Mouse (Mus musculus) C2C12 (cell line): ENCODE data around the gene Itpr1. TPM values are rescaled to one million over a fixed set of nuclear protein-coding genes. Genes with fewer than 3 reads are reported as not detected.

Experiments
- H3K27me3 ChIP-seq: one replicate; pipeline ENCODE4 v1.6.1; 2011; ENCODE audit not compliant: control insufficient read depth, insufficient read depth, insufficient read length
- H3K36me3 ChIP-seq: one replicate; pipeline ENCODE4 v1.6.1; 2011; ENCODE audit not compliant: control insufficient read depth, insufficient read depth
- H3K4me3 ChIP-seq: one replicate; pipeline ENCODE4 v1.5.1; 2011; ENCODE audit warnings: mild to moderate bottlenecking, control low read depth; ENCODE audit not compliant: poor library complexity, insufficient read depth, severe bottlenecking
- H3K79me2 ChIP-seq: one replicate; pipeline ENCODE4 v1.6.1; 2011; ENCODE audit not compliant: control insufficient read depth, insufficient read depth
- H3K79me3 ChIP-seq: one replicate; pipeline ENCODE4 v1.6.1; 2011; ENCODE audit warnings: low read depth, control low read depth
- H3ac ChIP-seq: one replicate; pipeline ENCODE3; 2011; ENCODE audit warnings: low read depth; ENCODE audit not compliant: control insufficient read depth, insufficient read length
- CEBPB ChIP-seq: IDR thresholded peaks from one replicate; pipeline ENCODE4 v1.6.1; 2011; ENCODE audit warnings: low read depth, mild to moderate bottlenecking, control low read depth, moderate library complexity
- CTCF ChIP-seq: IDR thresholded peaks from one replicate; pipeline ENCODE4 v1.5.1; 2011; ENCODE audit not compliant: control insufficient read depth, insufficient read depth, insufficient read length
- FOSL1 ChIP-seq: IDR thresholded peaks from one replicate; pipeline ENCODE4 v1.8.0; 2011; ENCODE audit warnings: mild to moderate bottlenecking, low read length; ENCODE audit not compliant: poor library complexity, insufficient read depth, severe bottlenecking
- MAX ChIP-seq: IDR thresholded peaks from one replicate; pipeline ENCODE4 v1.6.1; 2011; ENCODE audit warnings: mild to moderate bottlenecking, control low read depth
- MYOD1 ChIP-seq: IDR thresholded peaks from one replicate; pipeline ENCODE4 v1.6.1; 2011; ENCODE audit warnings: low read depth; ENCODE audit not compliant: control insufficient read depth, insufficient read length
- MYOG ChIP-seq: IDR thresholded peaks from one replicate; pipeline ENCODE4 v1.6.1; 2011; ENCODE audit not compliant: control insufficient read depth, insufficient read length; ENCODE audit errors: extremely low read depth
- USF1 ChIP-seq: IDR thresholded peaks from one replicate; pipeline ENCODE4 v1.6.1; 2011; ENCODE audit warnings: low read depth, mild to moderate bottlenecking, control low read depth, moderate library complexity
- polyA plus RNA-seq: library from polyadenylated mRNA; unstranded; fragments of >200 nt; fragmentation: generic; extraction: Trizol; gene quantifications from one replicate; pipeline ENCODE4 v1.2.1, GENCODE M21; 2012; ENCODE audit warnings: missing spikeins

Itpr1 gene
- polyA plus RNA-seq, 1 experiment: 4.9 TPM

DNA sequence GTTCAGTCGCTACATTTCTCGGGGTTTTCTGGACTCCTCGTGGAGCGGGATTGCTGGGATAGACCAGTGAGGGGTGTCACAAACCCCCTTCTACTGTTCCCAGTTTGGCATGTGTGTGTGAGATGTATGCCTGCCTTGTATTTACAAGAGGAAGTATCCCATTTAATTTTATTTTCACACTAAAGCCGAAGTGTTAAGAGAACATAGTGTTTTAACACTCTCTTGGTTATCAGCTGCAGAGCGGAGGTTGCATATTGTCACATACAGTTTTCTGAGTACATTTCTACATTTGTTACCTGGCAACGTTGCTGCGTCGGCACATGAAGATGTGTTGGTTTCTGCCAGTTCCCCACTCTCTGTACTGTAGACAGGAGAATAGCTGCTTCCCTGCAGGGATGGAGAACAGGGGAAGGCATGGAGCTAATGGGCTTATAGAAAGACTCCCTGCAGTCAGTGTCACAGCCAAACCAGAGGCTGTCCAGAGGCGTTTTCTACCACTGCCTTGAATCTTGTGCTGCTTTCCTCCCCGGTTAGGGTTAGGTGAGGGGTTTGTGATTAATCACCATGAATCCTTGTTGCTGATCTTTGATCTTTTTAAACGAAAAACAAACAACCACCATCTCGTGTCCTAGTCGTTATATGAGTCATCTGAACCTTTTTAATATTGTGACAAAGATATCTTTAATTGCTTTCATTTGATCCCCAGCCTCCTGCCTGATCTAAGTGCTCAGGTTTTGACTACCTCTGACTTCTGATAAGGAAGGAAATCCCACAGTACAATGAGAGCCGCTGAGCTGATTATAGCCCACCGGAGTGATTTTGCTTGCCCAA, 241.4 kb downstream of the Itpr1 start:
- TF ChIP-seq USF1: no peak
- no peak for TF ChIP-seq CTCF
- no peak for TF ChIP-seq CEBPB
- Histone ChIP-seq H3K27me3 (no peaks in the 10 kb centered on the region), H3K79me2 (no peaks in the 10 kb centered on the region), H3K79me3 (no peaks in the 10 kb centered on the region), H3K36me3 (no peaks in the 10 kb centered on the region), H3K4me3 (no peak overlapping the region), H3ac (no peak overlapping the region)

DNA sequence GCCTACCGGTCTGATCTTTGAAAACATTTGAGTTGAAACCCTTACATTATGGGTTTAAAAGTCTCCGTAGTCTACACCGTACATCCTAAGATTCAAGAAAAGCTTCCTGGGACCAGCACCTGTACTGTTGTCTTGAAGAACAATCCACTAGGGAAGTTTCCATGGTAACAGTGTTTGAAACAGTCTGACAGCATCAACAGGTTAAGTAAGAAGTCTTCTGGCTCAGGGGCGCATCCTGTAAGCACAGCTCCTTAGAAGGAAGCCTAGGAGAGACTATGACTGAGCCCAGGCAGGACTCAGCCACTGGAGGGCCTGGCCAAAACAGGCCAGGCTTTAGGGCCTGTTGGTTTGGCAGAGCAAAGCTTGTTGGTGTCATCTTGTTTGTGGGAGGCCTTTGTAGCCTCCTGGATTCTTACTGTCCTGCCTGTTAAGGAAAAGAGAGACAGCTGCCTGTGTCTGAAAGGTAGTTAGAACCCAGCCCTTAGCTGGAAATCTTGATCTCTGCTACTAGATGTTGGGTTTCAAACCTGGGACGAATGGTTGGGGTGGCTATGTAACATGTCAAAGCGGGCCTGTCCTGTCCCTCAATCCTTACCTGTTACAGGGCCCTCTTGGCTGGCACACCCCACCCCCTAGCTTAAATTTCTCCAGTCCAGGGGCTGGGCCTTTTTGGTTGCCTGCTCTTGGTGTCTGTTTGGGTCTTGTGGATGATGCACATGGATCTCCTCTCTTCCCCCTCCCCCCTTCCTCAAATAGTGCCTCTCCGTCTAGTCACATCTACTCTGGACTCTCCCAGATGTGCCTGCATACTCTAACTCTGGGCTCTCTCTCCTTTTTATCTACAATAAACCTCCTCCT, 242.3 kb downstream of the Itpr1 start:
- Histone ChIP-seq H3K36me3 (no peaks in the 10 kb centered on the region), H3K79me3 (no peaks in the 10 kb centered on the region), H3K79me2 (no peaks in the 10 kb centered on the region), H3K4me3 (no peak overlapping the region), H3K27me3 (no peaks in the 10 kb centered on the region), H3ac (no peak overlapping the region)
- no peak for TF ChIP-seq MYOG
- no peak for TF ChIP-seq CTCF
- no peak for TF ChIP-seq FOSL1
- TF ChIP-seq MAX: no peak
- TF ChIP-seq MYOD1: no peak
- no peak for TF ChIP-seq CEBPB
- TF ChIP-seq USF1: no peak

DNA sequence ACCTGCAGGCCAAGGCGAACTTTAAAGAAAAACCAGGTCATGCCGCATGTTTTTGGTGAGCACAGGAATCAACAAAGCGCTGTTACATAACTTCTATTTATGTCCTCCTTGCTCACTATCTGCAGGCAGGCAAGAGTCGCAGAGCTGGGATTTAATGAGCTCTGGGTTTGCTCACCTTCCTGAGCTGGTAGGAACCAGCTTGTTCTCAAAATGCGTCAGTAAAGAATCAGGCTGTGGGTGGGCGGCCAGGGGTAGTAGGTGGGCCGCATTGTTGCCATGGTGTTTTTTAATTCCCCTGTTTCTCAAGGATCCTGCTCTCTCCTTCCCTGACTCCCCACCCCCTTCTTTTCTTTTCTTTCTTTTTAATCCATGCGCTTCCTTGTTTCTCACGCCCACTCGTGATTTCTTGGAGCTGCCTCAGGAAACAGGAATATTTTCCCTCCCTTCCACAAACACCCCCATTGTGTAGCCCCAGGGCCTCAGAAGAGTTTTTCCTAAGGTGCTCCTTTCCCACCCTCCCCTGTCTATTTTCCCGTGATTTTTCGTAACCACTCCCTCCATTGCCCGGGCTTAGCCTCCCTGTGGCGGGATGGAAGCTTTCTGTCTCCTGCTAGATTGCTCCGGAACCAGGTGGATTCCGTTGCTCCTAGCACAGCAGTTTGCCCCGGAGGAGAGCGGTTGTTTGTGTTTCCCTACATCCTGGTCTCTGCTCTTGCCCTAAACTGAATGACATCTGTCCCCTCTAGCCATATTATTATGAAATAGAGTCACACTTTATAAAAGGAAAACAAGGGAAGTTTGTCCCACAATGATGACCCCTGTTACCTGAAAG, 243.6 kb downstream of the Itpr1 start:
- H3K79me2 ChIP-seq: no peaks in the 10 kb centered on the region
- no peak overlapping the region for H3K4me3 ChIP-seq
- no peak overlapping the region for H3ac ChIP-seq
- H3K36me3 ChIP-seq: no peaks in the 10 kb centered on the region
- H3K27me3 ChIP-seq: no peaks in the 10 kb centered on the region
- TF ChIP-seq MYOG (no peak), MYOD1 (no peak), USF1 (no peak), CTCF (no peak), CEBPB (no peak), MAX (no peak), FOSL1 (no peak)
- H3K79me3 ChIP-seq: no peaks in the 10 kb centered on the region

DNA sequence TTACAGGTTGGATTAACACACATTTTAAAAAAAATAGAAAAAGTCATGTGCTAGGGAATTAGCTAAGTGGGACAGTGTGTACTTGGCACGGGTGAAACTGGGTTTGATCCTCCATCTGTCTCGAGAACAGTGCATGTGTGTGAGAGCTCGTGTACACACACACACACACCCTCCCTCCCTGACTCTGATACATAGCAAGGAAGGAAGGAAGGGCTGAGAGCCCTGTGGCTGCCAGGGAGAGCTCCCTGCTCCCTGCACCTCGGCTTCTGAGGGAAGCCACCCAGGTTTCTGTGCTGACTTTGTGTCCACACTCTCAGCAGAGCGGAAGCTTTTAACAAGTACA, 244.1 kb downstream of the Itpr1 start:
- Histone ChIP-seq H3K79me2 (no peaks in the 10 kb centered on the region), H3K36me3 (no peaks in the 10 kb centered on the region), H3ac (no peak overlapping the region), H3K27me3 (no peaks in the 10 kb centered on the region), H3K79me3 (no peaks in the 10 kb centered on the region), H3K4me3 (no peak overlapping the region)
- no peak for TF ChIP-seq MYOD1
- no peak for TF ChIP-seq FOSL1
- TF ChIP-seq CEBPB: no peak
- no peak for TF ChIP-seq USF1

DNA sequence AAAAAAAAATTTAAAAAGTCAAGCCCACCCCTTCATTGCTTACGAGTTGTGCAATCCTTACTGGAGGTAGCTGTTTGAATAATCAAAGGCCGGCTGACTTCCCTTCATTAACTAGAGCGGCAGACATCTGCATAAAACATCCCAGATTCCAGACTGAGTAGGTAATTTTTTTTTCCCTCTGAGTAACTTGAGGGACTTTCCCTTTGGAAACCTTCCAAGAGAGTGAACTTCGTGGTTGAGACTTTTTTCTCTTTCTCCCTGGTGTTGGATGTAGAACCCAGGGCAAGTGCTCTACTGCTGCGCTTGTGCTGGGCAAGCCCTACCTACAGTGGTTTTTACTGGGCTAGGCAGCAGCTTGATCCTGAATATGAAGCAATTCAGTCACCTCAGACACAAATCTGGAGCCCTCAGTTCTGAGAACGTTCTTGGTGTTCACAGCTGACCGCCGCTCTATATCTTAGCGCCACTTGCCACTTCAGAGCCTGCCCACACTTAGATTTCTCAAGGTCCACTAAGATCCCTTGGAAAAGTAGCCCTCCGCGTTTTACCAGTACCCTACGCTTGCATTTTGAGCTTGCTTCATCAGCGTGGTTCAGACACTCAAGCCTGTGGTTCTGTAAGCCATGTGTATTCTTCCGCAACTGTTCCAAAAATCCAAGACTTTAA, 244.8 kb downstream of the Itpr1 start:
- TF ChIP-seq MYOG (no peak), MAX (no peak), MYOD1 (no peak), CEBPB (peak; percentile 92), FOSL1 (no peak), USF1 (no peak), CTCF (no peak)
- H3K27me3 ChIP-seq: no peaks in the 10 kb centered on the region
- no peaks in the 10 kb centered on the region for H3K36me3 ChIP-seq
- H3K79me2 ChIP-seq: no peaks in the 10 kb centered on the region
- no peak overlapping the region for H3K4me3 ChIP-seq
- peak overlapping the region; percentile 14 for H3ac ChIP-seq
- H3K79me3 ChIP-seq: no peaks in the 10 kb centered on the region
